Mouse (Mus musculus) limb, embryonic 15.5 days (tissue): ENCODE measurements around the gene Ralgps2. TPM values are rescaled to one million over a fixed set of nuclear protein-coding genes. Genes with fewer than 3 reads are reported as not detected.

Experiments
- ATAC-seq: fragments of 200-750 bp; cut with Nextera tagmentation; 2 replicates; pipeline ENCODE4 v1.8.0; 2017; ENCODE audit warnings: low read depth, moderate TSS enrichment; ENCODE audit not compliant: insufficient number of reproducible peaks, low FRiP score, low TSS enrichment
- H3K27ac ChIP-seq: fragments of 300-500 bp; sonication (generic); 2 replicates; pipeline ENCODE4 v1.5.1; 2015; ENCODE audit warnings: moderate library complexity, mild to moderate bottlenecking, inconsistent platforms
- H3K27me3 ChIP-seq: fragments of 300-500 bp; sonication (generic); 2 replicates; pipeline ENCODE4 v1.6.1; 2015; ENCODE audit warnings: inconsistent platforms
- H3K36me3 ChIP-seq: fragments of 300-500 bp; sonication (generic); 2 replicates; pipeline ENCODE4 v1.6.1; 2015; ENCODE audit warnings: inconsistent platforms
- H3K4me1 ChIP-seq: fragments of 300-500 bp; sonication (generic); 2 replicates; pipeline ENCODE4 v1.6.1; 2015; ENCODE audit warnings: inconsistent platforms
- H3K4me2 ChIP-seq: fragments of 300-500 bp; sonication (generic); 2 replicates; pipeline ENCODE4 v1.6.1; 2015; ENCODE audit warnings: mild to moderate bottlenecking, inconsistent platforms
- H3K4me3 ChIP-seq: fragments of 300-500 bp; sonication (generic); 2 replicates; pipeline ENCODE4 v1.5.1; 2015; ENCODE audit warnings: mild to moderate bottlenecking, inconsistent platforms
- H3K9ac ChIP-seq: fragments of 300-500 bp; sonication (generic); 2 replicates; pipeline ENCODE4 v1.6.1; 2015; ENCODE audit warnings: inconsistent platforms
- H3K9me3 ChIP-seq: fragments of 300-500 bp; sonication (generic); 2 replicates; pipeline ENCODE4 v1.6.1; 2016; ENCODE audit warnings: inconsistent platforms
- whole genome bisulfite sequencing: fragments of 180-500 bp; shearing (Covaris S2); methylation state at CpG from one replicate; pipeline ENCODE4 v1.1.7; 2015; 5-methylcytosine and 5-hydroxymethylcytosine counted together
- polyA plus RNA-seq: library from polyadenylated mRNA; unstranded; fragments of >200 nt; fragmentation: Nextera tagmentation; extraction: Ambion mirVana; gene quantifications from 2 replicates; pipeline ENCODE4 v1.2.1, GENCODE M21; 2015

Ralgps2 gene
- polyA plus RNA-seq, 1 experiment from 2014 or later: 88.8 TPM

GRCm38 (mm10) chr1:156801276-156801675 lies 138.2 kb downstream of the Ralgps2 start:
- ATAC-seq: no peak
- H3K36me3 ChIP-seq: no peaks in the 10 kb centered on the region
- no peak overlapping the region for H3K4me2 ChIP-seq
- H3K27me3 ChIP-seq: no peaks in the 10 kb centered on the region
- no peaks in the 10 kb centered on the region for H3K9me3 ChIP-seq
- H3K4me3 ChIP-seq: no peak overlapping the region
- H3K4me1 ChIP-seq: peaks cover 6% of the 10 kb centered on the region; the same call in 1 of the 2 replicates
- WGBS: 47% methylated on average over 6 of the region's 6 CpGs
- no peak overlapping the region for H3K9ac ChIP-seq
- H3K27ac ChIP-seq: no peak overlapping the region

GRCm38 (mm10) chr1:156796251-156796650 lies 143.2 kb downstream of the Ralgps2 start:
- Histone ChIP-seq H3K4me2 (no peak overlapping the region), H3K9ac (no peak overlapping the region), H3K27ac (no peak overlapping the region), H3K4me3 (no peak overlapping the region), H3K4me1 (peaks cover 8% of the 10 kb centered on the region; the same call in 1 of the 2 replicates), H3K9me3 (no peaks in the 10 kb centered on the region), H3K36me3 (no peaks in the 10 kb centered on the region), H3K27me3 (no peaks in the 10 kb centered on the region)
- WGBS: 33% methylated on average over 9 of the region's 9 CpGs
- no peak for ATAC-seq

- H3K27ac ChIP-seq: no peak overlapping the region
- 39% methylated on average over 5 of the region's 5 CpGs for WGBS
These were observed 149.5 kb downstream of the Ralgps2 start for GRCm38 (mm10) chr1:156789844-156790490.

GRCm38 (mm10) chr1:156787164-156787863 lies 152.1 kb downstream of the Ralgps2 start:
- H3K9me3 ChIP-seq: no peaks in the 10 kb centered on the region
- H3K36me3 ChIP-seq: no peaks in the 10 kb centered on the region
- no peak overlapping the region for H3K9ac ChIP-seq
- peaks cover 36% of the 10 kb centered on the region for H3K4me1 ChIP-seq
- no peak overlapping the region for H3K4me2 ChIP-seq
- H3K4me3 ChIP-seq: no peak overlapping the region
- no peaks in the 10 kb centered on the region for H3K27me3 ChIP-seq
- ATAC-seq: no peak
- H3K27ac ChIP-seq: no peak overlapping the region
- WGBS: 58% methylated on average over 6 of the region's 6 CpGs

More at GRCm38 (mm10) chr1:156789844-156790490, 149.5 kb downstream of the Ralgps2 start:
- Histone ChIP-seq H3K4me3 (no peak overlapping the region), H3K4me1 (peaks cover 18% of the 10 kb centered on the region), H3K9ac (no peak overlapping the region), H3K9me3 (no peaks in the 10 kb centered on the region), H3K27me3 (no peaks in the 10 kb centered on the region), H3K36me3 (no peaks in the 10 kb centered on the region), H3K4me2 (no peak overlapping the region)
- ATAC-seq: no peak

- H3K4me1 ChIP-seq: peaks cover 48% of the 10 kb centered on the region
- WGBS: 72% methylated on average over 2 of the region's 2 CpGs
These were observed 153.4 kb downstream of the Ralgps2 start for GRCm38 (mm10) chr1:156786074-156786473.

GRCm38 (mm10) chr1:156784974-156785373 lies 154.5 kb downstream of the Ralgps2 start:
- no peak overlapping the region for H3K9ac ChIP-seq
- no peaks in the 10 kb centered on the region for H3K9me3 ChIP-seq
- H3K36me3 ChIP-seq: no peaks in the 10 kb centered on the region
- 65% methylated on average over 10 of the region's 10 CpGs for WGBS
- H3K27ac ChIP-seq: peak overlapping the region; percentile 64
- no peak overlapping the region for H3K4me2 ChIP-seq
- no peaks in the 10 kb centered on the region for H3K27me3 ChIP-seq
- H3K4me3 ChIP-seq: no peak overlapping the region
- ATAC-seq: no peak
- H3K4me1 ChIP-seq: peaks cover 57% of the 10 kb centered on the region

More at GRCm38 (mm10) chr1:156786074-156786473, 153.4 kb downstream of the Ralgps2 start:
- H3K9me3 ChIP-seq: no peaks in the 10 kb centered on the region
- H3K36me3 ChIP-seq: no peaks in the 10 kb centered on the region
- H3K27me3 ChIP-seq: no peaks in the 10 kb centered on the region
- H3K27ac ChIP-seq: no peak overlapping the region
- H3K9ac ChIP-seq: no peak overlapping the region
- H3K4me3 ChIP-seq: no peak overlapping the region
- no peak for ATAC-seq
- no peak overlapping the region for H3K4me2 ChIP-seq

- peaks cover 65% of the 10 kb centered on the region for H3K4me1 ChIP-seq
- no peaks in the 10 kb centered on the region for H3K9me3 ChIP-seq
- no peak overlapping the region for H3K9ac ChIP-seq
- no peak for ATAC-seq
- H3K27me3 ChIP-seq: no peaks in the 10 kb centered on the region
- no peak overlapping the region for H3K4me3 ChIP-seq
- H3K27ac ChIP-seq: peak overlapping the region; percentile 57
- H3K36me3 ChIP-seq: no peaks in the 10 kb centered on the region
- 67% methylated on average over 5 of the region's 5 CpGs for WGBS
- H3K4me2 ChIP-seq: no peak overlapping the region
These were observed 155.3 kb downstream of the Ralgps2 start for GRCm38 (mm10) chr1:156784116-156784515.

GRCm38 (mm10) chr1:156781971-156782850 lies 157.2 kb downstream of the Ralgps2 start:
- Histone ChIP-seq H3K9me3 (no peaks in the 10 kb centered on the region), H3K4me2 (no peak overlapping the region), H3K4me1 (peaks cover 70% of the 10 kb centered on the region), H3K9ac (no peak overlapping the region), H3K36me3 (no peaks in the 10 kb centered on the region), H3K27me3 (no peaks in the 10 kb centered on the region), H3K4me3 (no peak overlapping the region), H3K27ac (peak overlapping the region; percentile 93)
- 23% methylated on average over 14 of the region's 14 CpGs for WGBS
- no peak for ATAC-seq

- Histone ChIP-seq H3K9me3 (no peaks in the 10 kb centered on the region), H3K9ac (no peak overlapping the region), H3K4me1 (peaks cover 69% of the 10 kb centered on the region), H3K27me3 (no peaks in the 10 kb centered on the region), H3K27ac (peak overlapping the region; percentile 93), H3K4me2 (peak overlapping the region; percentile 29; the same call in 1 of the 2 replicates), H3K4me3 (0 out of 2 replicates have a peak overlapping the region, but pooled peaks have one; percentile 2), H3K36me3 (no peaks in the 10 kb centered on the region)
- 13% methylated on average over 12 of the region's 12 CpGs for WGBS
- ATAC-seq: peak; percentile 78
These were observed 158.2 kb downstream of the Ralgps2 start for GRCm38 (mm10) chr1:156781076-156781741.

GRCm38 (mm10) chr1:156780234-156781005 lies 159.0 kb downstream of the Ralgps2 start:
- Histone ChIP-seq H3K27ac (peak overlapping the region; percentile 93), H3K36me3 (no peaks in the 10 kb centered on the region), H3K4me2 (peak overlapping the region; percentile 29; the same call in 1 of the 2 replicates), H3K9me3 (no peaks in the 10 kb centered on the region), H3K4me1 (peaks cover 62% of the 10 kb centered on the region), H3K27me3 (no peaks in the 10 kb centered on the region), H3K4me3 (peak overlapping the region; percentile 2; the same call in 1 of the 2 replicates), H3K9ac (no peak overlapping the region)
- ATAC-seq: peak; percentile 57
- 31% methylated on average over 16 of the region's 16 CpGs for WGBS

GRCm38 (mm10) chr1:156779595-156779994 lies 159.8 kb downstream of the Ralgps2 start:
- H3K27ac ChIP-seq: peak overlapping the region; percentile 93
- H3K36me3 ChIP-seq: no peaks in the 10 kb centered on the region
- no peak overlapping the region for H3K9ac ChIP-seq
- H3K27me3 ChIP-seq: no peaks in the 10 kb centered on the region
- H3K4me2 ChIP-seq: no peak overlapping the region
- ATAC-seq: no peak
- no peak overlapping the region for H3K4me3 ChIP-seq
- 48% methylated on average over 4 of the region's 4 CpGs for WGBS
- H3K4me1 ChIP-seq: peaks cover 61% of the 10 kb centered on the region
- H3K9me3 ChIP-seq: no peaks in the 10 kb centered on the region
